Mouse (Mus musculus) effector memory CD4-positive, alpha-beta T cell, adult 5 months (primary cell): Measurements from ENCODE around the gene Gm14440. TPM values are rescaled to one million over a fixed set of nuclear protein-coding genes. Genes with fewer than 3 reads are reported as not detected.

ENCODE experiments used
- polyA plus RNA-seq: library from polyadenylated mRNA; unstranded; fragments of 100-300 nt; shearing (Covaris generic); gene quantifications from one replicate; pipeline ENCODE4 v1.2.1, GENCODE M21; 2017

Gm14440 gene
- 1.2 TPM for polyA plus RNA-seq

GRCm38 (mm10) chr2:175274825-175275224, at the start of gene Gm14440:
Gene Gm14440 (plus strand): TSS chr2:175275125.

Other genes with a start within 250 kb of the Gm14440 start
- not detected for gene Gm14393, start 207.3 kb upstream of the Gm14440 start, polyA plus RNA-seq
- 10.1 TPM for gene Gm14399, start 133.1 kb upstream of the Gm14440 start, polyA plus RNA-seq
- not detected for gene Gm14443, start 99.3 kb upstream of the Gm14440 start, polyA plus RNA-seq
- gene Gm14391, start 68.2 kb upstream of the Gm14440 start, polyA plus RNA-seq, result 2.9 TPM
- 4.9 TPM for gene Gm4631, start 63.1 kb downstream of the Gm14440 start, polyA plus RNA-seq
- gene Zfp968, start 97.3 kb downstream of the Gm14440 start, polyA plus RNA-seq, result 0.46 TPM
- gene Gm4724, start 160.7 kb downstream of the Gm14440 start, polyA plus RNA-seq, result 4.7 TPM
- 4.9 TPM for gene Zfp965, start 194.9 kb downstream of the Gm14440 start, polyA plus RNA-seq